Mouse (Mus musculus): Measurements from ENCODE around the gene Cpxm2.

DNA sequence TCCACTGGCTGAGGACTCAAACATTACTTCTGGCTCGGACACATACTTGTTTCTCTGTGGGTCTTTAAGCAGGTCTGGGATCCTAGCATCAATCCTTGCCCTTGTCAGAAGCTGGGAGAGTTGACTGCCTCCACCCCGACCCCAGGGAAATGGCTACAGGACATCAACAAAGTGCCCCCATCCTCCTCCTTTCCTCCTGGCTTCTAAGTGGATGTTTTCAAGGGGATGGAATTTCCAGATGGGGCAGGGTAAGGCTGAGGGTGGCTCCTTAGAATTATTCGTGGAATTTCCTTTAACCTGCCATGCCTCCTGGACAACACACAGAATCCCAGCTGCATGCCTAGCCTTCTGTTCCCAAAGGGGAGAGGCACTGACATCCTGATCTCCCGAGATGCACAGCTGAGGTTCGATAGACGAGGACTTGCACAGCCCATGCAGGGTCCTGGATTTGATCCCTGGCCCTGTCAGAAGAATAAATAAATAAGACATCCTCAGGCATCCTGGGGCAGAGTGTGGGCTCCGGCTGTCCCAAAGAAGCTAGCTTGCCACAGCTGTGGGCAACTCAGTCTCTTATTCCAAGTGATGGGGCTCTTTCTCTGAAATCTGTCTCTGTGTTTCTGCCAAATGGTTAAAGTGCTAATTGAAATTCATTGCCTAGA, 43.4 kb upstream of the Cpxm2 start:
- TF ChIP-seq CTCF (IDR thresholded peaks at IDR 0.05; ENCODE audit: low read depth) (no peak), EP300 (IDR thresholded peaks at IDR 0.05; ENCODE audit: low read depth) (no peak)
